Mouse (Mus musculus) ovary, adult 18-20 months (tissue): ENCODE measurements at regions not wholly inside any gene's neighbourhood (a gene's known extent, or its start where the extent isn't known, plus 50 kb on each side); places are given as distances from the start of the nearest gene placed in this dataset.
A peak's percentile ranks its signal among the peaks of the same experiment; 100 is the strongest.

Experiments
- DNase-seq: peaks from one replicate; pipeline ENCODE4 v3.0.0; 2022; ENCODE audit warnings: low spot score, mixed read lengths

DNA sequence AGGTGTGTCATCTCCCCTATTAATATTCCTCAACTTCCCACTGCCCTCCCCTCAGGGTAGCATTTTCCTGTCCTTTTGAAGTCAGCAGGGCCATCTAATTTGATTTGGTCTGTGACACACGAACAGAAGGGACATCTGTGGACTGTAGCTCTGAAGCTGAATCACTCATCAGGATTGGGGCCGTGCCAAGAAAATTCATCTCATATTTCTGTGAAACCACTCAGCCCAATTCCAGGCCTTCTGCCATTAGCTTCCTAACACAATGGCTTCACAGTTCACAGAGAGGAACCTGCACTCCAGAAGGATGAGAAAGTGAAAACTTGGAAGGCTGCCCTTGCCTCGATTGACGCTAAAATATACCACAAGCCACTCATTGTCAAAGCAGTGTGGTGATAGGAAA lies 86.1 kb downstream of the Abhd5 start:
- DNase-seq: no peak

DNA sequence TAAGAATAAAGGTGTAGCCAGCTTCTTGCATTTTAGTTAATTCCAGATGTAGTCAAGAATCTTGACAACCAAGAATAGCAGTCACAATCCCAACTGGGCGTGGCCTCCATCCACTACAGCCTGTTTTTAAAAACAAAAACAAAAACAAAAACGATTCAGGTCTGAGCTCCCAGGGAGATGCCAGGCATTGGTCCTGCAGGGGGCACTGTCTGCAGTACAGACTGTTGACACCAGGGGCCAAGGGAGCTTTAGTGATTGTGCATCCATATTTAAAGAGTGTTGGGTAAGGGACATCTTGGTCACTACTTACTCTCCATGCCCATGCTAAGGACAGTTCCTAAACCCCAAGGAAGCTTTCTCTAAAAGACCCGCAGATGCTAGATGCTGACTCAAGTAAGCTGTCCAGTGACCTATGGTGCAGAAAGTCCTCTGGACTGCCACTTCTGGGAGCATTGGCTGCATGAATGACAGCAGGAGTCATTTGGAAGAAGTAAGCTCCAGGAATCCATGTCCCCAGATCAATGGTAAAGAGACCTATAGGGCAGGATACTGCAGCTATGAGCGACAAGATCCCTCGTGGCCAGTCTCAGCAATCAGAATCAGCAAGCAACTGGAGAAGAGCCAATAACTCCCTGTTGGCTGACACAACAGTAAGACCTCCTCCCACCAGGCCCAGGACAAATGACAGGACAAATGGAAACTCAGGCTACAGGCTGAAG lies 95.1 kb downstream of the Abhd5 start:
- DNase-seq: no peak

DNA sequence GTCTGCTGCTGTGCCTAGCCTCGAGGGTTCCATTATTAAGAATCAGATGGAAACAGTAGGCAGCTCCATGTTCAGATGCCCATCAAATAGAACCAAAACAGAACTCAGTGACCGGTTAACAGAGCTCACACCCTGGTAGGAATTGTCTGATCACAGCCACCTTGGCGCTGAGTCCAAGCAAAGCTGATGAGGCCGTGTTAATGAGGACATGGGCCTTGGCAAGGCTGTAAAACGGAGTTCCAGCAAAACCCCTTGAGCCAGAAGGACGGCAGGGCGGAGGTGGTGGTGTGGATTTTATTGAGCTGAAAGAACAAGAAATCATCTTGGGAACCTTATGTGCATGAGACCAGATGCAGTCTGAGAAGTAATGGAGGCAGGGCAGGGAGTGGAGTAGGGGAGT lies 96.2 kb downstream of the Abhd5 start:
- no peak for DNase-seq

DNA sequence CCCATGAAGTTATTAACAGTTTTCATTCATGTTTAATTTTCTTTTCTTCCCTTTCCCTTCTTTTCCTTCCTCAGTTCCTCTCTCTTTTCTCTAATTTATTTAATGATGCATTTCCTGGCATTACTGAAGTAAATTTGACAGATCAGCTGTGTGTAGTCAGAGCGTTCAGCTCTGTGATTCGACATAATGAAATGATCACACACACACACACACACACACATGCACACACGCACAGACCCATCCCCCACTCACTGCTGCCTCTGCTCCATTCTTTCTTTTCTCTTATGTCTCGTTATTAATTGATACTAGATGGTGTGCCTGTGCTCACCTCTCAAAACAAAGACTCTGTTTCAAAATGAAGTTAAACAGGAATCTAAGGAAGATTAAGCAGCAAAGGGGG lies 96.9 kb downstream of the Abhd5 start:
- no peak for DNase-seq

DNA sequence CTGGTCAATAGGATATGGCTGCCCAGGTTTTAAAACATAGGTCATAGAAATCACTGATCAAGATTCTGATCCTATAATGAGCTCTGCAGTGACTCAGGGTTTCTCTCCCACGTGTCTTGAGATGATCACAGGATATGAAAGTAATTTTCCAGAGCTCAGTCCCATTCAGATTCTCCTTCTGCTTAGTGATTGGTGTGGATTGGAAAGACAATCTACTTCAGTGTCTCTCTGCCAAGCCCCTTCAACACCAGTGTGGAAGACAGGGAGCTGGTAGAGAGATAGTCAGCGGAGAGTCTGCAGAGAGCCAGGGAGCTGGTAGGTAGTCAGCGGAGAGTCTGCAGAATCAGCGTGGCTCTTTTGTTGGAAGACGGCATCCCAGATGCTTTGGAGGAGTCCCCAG lies 99.1 kb downstream of the Abhd5 start:
- no peak for DNase-seq

DNA sequence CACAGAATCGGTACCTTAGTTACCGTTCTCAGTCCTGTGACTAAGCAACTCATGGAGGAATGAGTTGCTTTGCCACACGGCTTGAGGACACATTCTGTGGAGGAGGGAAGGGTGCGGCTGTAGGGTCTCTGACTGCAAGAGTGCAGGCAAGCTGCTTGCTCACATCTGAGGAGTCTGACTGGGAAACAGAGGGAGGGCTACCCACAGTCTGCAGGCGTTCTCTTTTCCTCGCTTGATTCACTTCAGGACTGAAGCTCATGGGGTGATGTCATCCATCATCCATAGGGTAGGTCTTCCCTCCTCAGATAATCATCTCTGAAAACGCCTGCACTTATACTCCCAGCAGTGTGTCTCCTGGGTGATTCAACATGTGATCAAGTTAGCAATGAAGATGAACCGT lies 103.9 kb downstream of the Abhd5 start:
- no peak for DNase-seq

DNA sequence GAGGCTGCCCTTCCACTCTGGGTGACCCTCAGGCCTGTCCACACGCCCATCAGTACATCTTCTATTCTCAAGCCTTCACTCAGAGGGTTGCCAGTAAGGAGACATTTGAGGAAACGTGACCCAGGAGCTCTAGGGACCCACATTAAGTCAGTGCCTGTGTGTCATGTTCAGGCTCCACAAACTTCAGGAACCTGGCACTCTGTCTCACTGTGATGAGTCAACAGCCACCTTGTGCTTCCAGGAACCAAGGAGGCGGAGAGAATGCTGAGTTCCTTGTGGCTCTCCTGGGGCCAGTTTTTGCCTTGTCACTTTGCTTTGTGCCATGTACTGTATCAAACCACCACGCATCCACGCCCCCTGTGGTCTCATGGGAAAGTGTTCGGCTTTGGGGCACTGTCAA lies 104.4 kb downstream of the Abhd5 start:
- DNase-seq: no peak

DNA sequence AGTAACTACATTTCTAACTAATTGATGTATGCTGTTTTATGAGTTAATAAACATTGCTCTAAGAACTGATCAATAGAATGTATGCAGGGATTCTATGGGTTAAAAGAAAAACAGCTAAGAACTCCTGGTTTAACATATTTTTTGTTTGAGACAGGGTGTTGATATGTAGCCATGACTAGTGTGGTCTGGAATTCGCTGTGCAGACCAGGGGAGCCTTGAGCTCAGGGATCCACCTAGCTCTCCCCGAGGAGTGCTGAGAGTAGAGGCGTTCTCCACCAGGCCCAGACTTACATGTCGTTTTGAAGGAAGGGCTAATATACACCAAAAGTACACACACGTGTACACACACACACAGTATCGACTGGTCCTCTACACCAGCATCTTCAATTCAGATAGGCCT lies 108.1 kb downstream of the Abhd5 start:
- no peak for DNase-seq

DNA sequence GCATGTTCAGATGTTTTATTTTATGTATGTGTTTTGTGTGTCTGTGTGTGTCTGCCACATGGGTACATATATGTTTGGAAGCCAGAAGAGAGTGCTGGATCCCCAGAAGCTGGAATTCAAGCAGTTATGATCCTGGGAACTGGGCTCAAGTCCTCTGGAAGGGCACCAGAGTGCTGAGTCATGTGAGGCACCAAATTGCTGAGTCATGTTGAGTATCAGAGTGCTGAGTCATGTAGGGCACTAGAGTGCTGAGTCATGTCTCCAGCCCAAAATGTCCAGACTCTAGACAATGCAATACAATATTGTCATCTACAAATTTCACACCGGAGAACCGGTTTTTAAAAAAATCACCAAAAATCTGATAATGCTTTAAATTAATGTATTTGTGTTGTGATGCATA lies 120.1 kb downstream of the Abhd5 start:
- no peak for DNase-seq

DNA sequence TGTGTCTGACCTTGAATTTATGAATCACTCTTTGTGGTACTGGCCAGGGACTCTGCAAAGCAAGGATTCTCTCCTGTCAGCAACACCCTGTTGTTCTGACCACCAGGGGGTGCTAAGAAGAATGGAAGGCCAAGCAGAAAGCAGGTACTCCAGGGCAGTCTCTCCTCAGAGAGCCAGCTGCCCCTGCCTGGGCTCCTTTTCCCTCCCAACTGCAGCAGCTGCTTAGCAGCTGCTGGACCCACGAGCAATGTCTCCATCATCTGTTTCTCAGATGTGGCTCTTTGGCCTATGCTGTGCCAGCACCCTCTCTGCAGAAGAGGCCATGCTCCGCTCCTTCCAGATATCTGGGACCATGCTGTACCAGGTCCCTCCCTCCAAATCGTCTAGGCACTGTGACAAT lies 124.9 kb downstream of the Abhd5 start:
- no peak for DNase-seq

DNA sequence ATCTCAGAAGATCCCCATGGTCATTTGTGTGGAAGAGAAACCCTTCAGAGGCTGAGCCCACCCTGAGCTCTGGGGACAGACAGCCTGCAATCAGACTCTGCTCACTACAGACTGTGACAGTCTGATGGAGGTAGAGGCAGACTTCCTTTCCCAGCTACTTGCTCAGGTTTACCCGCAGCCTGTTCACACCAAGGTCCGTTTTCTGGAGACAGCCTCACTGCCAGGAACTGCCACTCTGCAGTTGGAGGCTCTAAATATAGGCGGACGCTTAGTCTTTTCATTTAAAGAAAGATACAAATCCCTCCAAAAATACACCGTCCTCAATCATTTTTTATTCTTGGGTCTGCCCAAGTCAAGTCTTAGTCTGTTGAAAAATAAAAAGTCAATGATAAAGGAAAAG lies 135.6 kb downstream of the Abhd5 start:
- DNase-seq: no peak

DNA sequence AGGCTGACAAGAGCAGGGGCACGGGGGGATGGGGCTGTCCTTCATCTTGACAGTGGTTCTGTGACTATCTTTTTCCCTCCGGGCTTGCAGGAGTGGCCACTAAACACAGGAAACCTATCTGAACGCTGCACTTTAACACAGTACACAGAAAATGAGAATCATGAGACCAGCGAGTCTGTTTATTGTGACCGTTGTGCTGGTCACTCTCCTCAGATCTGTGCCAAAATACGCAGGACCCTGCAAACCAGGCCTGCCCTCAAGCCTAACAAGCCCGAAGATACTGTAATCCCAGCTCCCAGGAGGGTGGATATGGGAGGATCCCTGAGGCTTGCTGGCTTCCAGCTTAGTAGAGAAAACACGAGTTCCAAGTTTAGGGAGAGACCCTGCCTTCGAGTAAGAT lies 143.3 kb downstream of the Abhd5 start:
- DNase-seq: no peak

DNA sequence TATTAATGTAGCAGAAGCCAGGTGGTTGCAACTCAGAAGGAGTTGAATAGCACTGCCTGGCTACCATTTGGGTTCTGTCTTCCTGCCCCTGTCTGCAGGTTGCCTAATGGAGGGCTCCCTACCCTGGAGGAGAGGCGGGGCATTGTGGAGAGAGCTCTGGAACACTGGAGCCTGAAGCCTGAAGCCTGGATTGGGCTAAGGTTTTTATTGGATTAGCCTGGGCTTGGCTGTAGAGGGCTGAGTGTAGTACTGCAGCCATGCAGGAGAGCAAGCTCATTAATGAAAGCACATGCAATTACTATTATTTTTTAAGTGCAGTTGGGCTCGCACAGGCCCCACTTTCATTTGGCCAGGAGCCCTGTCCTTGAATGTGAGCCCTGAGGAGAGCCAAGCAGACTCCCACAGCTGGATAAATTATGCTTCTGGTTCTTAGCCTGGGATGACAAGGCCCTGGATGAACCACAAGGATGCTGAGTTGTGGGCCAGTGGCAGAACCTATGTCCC lies 145.1 kb downstream of the Abhd5 start:
- DNase-seq: no peak

DNA sequence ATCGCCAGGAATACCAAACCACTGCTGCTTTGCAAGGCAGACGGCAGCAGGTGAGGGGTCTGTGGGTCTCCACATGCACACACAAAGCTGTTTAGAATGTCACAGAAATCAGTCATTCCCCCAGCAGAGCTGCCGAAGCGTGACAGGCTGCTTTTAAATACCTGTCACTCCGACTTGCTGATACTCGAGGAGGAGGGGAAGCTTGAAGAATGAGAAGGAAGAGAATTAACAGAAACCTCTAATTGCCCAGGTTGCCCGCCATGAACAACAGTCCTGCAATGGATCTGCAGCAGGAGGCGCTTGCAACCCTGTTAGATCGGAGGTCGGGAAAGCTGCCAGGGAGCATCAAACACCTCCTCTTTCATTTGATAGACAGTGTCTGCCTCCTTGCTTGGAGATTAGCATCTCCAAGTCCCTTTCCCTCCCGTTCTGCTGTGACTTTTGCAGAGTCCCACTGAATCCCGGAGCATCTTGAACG lies 150.5 kb downstream of the Abhd5 start:
- DNase-seq: no peak

DNA sequence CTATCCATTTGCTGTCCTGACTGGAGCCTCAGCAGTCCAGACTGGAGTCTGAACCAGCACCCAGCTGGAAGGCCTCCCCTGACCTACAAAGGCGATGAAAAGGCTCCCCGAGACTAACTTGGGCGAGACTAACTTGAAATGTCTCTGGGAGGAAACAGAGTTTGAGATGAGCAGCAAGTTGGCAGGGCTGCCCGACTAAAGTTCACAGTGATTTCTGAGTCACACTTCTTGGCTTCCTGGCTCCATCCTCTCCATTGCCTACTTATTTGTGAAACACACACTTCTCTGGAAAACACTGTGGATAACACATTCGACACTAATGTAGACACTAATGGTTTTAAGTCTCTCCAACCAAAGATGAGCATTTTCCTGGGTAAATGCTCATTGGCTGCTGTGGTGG lies 170.2 kb downstream of the Abhd5 start:
- no peak for DNase-seq

DNA sequence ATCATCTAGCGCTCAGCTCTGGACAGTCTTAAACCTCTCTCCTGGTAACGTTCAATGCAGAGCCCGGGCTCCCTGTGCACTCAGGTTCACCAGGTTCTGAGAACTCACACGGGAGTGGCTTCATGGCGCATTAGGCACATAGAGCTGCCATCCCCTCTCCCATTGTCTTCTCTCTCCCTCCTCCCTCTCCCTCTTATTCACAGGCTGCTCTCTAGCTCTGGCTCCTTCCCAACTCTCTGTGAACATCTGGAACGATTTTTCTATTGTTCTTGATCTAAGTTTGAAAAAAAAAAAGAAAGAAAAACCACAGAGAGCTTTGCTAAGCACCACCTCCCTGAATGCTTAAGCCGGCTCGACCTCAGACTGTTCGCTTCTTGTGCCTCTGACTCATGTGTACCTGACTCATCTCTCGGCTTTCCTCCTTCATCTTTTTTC lies 174.2 kb downstream of the Abhd5 start:
- no peak for DNase-seq

DNA sequence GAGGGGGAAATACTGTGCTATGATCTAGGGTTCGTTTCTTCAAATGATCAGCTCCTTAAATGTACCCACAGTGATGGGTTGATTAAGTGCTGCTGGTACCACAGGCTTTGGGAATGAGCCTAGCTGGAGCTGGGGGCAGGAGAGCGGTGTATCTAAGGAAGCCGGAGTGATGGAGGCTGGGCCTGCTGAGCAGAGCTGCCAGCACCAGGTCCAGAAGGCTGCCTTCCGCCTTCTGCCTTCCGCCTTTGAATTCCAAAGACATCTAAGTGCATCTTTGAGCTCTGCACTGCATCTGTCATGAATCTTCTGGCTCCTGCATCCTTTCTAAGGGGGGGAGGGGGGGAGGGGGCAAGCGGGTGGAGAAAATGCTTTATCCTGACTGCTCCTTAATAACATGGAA lies 176.9 kb downstream of the Abhd5 start:
- DNase-seq: no peak

DNA sequence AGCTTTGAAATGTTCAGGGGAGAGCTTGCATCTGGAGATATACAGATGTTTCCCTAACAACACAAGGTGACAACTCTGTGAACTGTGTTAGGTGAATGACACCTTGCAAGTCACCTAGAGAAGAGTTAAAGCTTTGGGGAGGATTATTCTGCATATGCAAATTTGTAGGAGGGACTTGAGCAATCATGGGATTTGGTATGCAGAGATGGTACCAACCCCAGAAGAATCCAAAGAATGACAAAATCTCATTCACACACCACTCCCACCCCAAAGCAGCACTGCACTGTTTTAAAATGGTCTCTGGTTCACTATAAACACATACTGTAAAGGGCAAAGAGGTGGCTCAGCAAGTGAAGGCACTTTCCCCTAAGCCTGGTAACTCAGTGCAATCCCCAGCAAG lies 178.3 kb downstream of the Abhd5 start:
- no peak for DNase-seq

DNA sequence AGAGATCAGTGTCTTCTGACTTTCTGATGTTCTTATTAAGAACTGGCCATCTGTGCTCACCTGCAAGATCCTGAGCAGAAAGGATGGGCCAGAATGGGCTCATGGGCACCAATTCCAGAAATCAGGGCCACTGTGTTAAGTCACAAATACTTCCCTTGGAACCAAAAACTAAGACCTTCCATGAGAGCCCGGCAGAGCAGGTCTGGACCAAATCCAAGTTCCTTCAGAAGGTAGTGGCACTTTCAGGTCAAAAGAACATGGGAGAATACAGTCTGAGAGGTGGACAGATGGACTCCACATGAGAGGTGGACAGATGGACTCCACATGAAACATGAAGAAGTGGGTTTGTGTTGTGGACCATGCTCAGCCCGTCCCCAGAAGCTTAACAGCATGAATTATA lies 180.4 kb downstream of the Abhd5 start:
- no peak for DNase-seq

DNA sequence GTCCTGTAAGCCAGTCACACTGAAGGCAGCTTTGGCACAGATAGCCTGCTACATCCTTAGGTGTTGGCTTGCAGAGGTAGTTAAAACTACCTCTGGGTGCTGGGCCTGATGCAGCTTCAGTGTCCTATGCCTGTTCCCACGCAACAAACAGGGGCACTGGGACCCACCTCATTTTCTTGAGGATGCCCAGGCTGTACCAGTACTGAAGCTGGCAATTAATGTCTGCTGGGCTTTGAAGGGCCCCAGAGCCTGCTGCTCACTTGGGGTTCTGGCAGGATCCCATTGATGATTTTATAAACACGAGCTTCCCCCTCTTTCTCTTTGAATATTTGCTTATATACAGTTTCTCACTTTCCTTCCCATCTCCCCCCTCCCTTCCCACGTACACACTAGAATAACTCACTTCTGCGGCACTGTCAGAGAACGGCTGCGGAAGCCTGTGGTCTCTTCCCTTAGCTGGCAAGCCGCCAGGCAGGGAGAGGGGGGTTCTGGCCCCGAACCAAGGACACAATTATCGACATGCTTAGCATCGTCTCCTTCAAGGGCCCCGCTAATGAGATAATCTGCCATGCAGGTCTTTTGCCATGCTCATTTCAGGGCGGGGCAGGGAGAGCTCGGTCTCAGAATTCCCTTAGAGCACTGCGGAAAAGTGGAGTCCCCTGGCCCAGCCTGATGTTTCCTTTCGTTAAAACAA lies 182.9 kb downstream of the Abhd5 start:
- DNase-seq: peak; percentile 28

DNA sequence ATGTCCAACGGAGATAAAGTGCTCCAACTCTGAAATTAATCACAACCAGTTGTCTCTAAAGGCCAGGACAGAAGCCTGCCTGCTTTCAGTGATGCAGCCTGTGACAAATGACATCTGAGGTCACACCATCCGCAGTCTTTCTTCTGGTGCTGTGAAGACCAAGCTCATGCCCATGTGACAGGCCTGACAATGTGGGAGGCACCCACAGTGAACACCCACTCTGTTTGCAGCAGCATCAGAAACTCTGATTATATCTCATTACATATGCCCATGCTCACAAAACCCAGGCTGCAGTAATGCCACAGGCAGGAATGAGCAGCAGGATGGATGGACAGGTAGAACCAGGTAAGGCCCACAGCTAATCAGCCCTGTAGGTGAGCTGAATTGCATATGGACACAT lies 183.6 kb downstream of the Abhd5 start:
- DNase-seq: no peak

DNA sequence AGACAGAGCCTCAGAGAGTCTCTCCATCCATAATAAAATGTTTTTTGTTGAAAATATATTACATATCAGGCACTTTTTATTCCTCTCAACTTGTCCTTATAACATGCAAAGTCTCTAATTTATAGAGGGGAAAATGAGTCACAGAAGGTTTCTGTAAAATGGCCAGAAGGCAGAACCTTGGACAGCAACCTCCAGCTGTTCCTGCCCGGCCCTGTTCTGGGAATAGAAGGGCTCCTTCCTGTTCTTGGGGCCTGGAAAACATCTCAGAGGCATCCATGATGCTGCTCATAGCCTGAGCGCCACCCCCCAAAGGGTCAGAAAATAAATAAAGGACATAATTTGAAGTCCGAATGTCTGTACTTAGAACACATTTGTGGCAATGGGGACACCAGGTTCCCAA lies 188.7 kb downstream of the Abhd5 start:
- no peak for DNase-seq

DNA sequence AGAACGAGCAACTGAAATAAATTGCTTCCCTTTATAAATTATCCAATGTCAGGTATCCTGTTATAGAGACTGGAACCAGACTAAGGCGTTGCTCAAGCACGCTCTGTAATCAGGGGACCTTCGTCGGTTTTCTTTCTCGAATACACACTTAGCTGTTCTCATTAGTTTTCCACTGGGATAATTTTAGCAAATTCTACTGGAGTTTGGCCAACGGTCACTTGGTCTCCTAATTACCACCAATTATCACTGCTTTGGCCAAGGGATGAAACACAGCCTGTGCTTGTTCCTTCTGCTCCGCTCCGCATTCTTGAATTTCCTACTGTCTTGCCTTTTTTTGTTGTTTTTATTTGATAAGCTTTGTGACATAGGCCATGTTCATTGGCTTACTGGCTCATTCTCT lies 191.1 kb upstream of the Topaz1 start:
- no peak for DNase-seq

DNA sequence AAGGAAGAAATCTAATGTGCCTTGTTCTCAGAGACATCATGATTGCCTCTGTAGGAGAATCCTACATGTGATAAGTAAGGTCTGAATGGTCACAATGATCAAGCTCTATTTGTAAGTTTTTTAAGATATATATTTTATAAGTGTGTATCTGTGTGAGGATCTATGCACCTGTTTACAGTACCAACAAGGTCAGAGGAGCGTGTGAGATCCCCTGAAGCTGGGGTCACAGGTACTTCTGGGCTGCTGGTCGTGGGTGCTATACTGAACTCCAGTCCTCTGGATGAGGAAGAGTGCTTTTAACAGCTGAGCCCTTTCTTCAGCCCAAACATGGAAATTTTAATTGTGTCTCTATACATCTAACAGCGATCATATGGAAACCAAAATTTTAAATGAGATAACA lies 181.1 kb upstream of the Topaz1 start:
- DNase-seq: no peak
